Mouse (Mus musculus): ENCODE measurements around the gene Zmynd11. TPM values are rescaled to one million over a fixed set of nuclear protein-coding genes. Genes with fewer than 3 reads are reported as not detected.

Zmynd11 gene
- polyA plus RNA-seq, 1 experiment from 2014 or later = 78.1 TPM

- Histone ChIP-seq H3K4me1 (ENCODE audit: insufficient read depth, low read depth, low read length) (no peaks in the 10 kb centered on the region), H3K9me3 (ENCODE audit: low read length) (no peaks in the 10 kb centered on the region), H3K9ac (replicated peaks; ENCODE audit: low read depth) (no peak overlapping the region), H3K4me3 (ENCODE audit: low read depth, low read length) (no peak overlapping the region), H3K36me3 (ENCODE audit: insufficient read depth, low read length) (no peaks in the 10 kb centered on the region; the same call in 1 of the 2 replicates), H3K4me2 (replicated peaks; ENCODE audit: low read depth, low read length) (no peak overlapping the region), H3K27ac (ENCODE audit: low read length) (no peak overlapping the region), H3K27me3 (replicated peaks; ENCODE audit: insufficient read depth, low read length) (no peaks in the 10 kb centered on the region)
- no peak for TF ChIP-seq EP300 (IDR thresholded peaks at IDR 0.05)
- no peak for TF ChIP-seq CTCF (IDR thresholded peaks at IDR 0.05)
- 79% methylated on average over 3 of the region's 3 CpGs for whole genome bisulfite sequencing
- ATAC-seq (no peak), DNase-seq (ENCODE audit: low spot score) (no peak)
Observed at GRCm38 (mm10) chr13:9653018-9653417, 112.1 kb downstream of the Zmynd11 start.

DNA sequence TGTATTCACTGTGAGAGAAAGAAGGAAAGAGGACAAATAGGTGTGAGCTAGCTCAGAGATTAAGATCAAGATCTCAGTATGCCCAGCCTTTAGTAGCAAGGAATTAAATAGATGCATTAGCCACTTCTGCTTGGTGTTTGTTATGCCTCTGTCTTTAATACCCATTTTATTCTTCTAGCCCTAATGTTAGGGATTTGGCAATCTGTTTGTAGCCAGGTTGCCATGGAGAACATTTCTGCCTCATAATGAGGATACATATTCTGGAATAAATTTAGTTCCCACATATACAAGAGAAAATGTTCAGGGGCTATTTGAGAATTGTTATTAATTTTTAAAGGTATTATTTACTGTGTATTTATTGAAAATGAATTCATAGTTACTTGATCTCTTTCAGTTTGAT is 114.5 kb downstream of the Zmynd11 start:
- no peaks in the 10 kb centered on the region for H3K9me3 ChIP-seq (ENCODE audit: low read length)
- ATAC-seq (no peak), DNase-seq (ENCODE audit: low spot score) (no peak)
- no peaks in the 10 kb centered on the region for H3K4me1 ChIP-seq (ENCODE audit: insufficient read depth, low read depth, low read length)
- no peak overlapping the region for H3K4me2 ChIP-seq (replicated peaks; ENCODE audit: low read depth, low read length)
- no peak overlapping the region for H3K4me3 ChIP-seq (ENCODE audit: low read depth, low read length)
- no peak overlapping the region for H3K27ac ChIP-seq (ENCODE audit: low read length)
- no peaks in the 10 kb centered on the region for H3K36me3 ChIP-seq (ENCODE audit: insufficient read depth, low read length)
- no peak overlapping the region for H3K9ac ChIP-seq (replicated peaks; ENCODE audit: low read depth)
- TF ChIP-seq EP300 (IDR thresholded peaks at IDR 0.05) = no peak
- TF ChIP-seq CTCF (IDR thresholded peaks at IDR 0.05) = no peak
- H3K27me3 ChIP-seq (replicated peaks; ENCODE audit: insufficient read depth, low read length) = no peaks in the 10 kb centered on the region

DNA sequence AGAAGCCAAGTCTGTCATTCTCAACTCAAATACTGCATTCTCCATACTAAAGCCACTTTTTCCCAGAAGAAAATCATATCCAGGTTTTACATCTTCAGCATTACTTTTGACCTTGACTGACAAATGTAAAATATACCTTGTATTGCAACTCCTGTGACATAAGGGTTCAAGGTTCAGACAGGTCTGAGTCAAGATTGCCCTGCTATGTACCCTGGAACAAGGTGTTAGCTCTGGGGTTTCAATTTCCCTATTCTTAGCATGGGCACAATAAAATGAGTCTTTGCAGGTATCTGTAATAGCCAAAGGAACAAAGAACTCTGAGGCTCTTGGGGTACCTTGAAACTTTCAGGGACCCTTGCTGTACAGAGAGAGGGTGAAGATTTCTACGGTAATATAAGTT is 115.2 kb downstream of the Zmynd11 start:
- ATAC-seq (no peak), DNase-seq (ENCODE audit: low spot score) (no peak)
- WGBS = 90% methylated on average over 1 of the region's 1 CpGs
- Histone ChIP-seq H3K4me1 (ENCODE audit: insufficient read depth, low read depth, low read length) (no peaks in the 10 kb centered on the region), H3K9ac (replicated peaks; ENCODE audit: low read depth) (no peak overlapping the region), H3K4me2 (replicated peaks; ENCODE audit: low read depth, low read length) (no peak overlapping the region), H3K27ac (ENCODE audit: low read length) (no peak overlapping the region), H3K9me3 (ENCODE audit: low read length) (no peaks in the 10 kb centered on the region), H3K36me3 (ENCODE audit: insufficient read depth, low read length) (no peaks in the 10 kb centered on the region), H3K27me3 (replicated peaks; ENCODE audit: insufficient read depth, low read length) (no peaks in the 10 kb centered on the region), H3K4me3 (ENCODE audit: low read depth, low read length) (no peak overlapping the region)
- TF ChIP-seq EP300 (IDR thresholded peaks at IDR 0.05) (no peak), CTCF (IDR thresholded peaks at IDR 0.05) (no peak)

DNA sequence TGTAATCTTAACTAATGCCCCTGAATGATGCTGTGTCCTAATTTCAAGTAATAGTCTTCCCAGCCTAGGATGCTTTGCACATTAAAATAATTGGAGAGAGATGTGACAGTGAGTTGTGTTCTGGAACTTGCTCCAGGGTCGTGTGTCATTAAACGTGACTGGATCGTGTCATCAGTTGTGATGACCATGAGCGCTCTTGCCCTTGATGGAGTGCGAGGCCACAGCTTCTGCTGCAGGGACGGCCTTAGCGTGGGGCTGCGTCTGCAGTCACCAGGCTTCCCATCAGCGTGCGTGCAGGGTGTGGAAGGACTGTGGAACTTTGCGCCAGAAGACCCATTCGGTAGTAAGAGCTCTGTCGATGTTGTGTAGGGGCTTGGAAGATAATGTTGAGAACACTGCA is 116.4 kb downstream of the Zmynd11 start:
- DNase-seq (ENCODE audit: low spot score) (no peak), ATAC-seq (no peak)
- Histone ChIP-seq H3K9me3 (ENCODE audit: low read length) (no peaks in the 10 kb centered on the region), H3K27ac (ENCODE audit: low read length) (no peak overlapping the region), H3K4me2 (replicated peaks; ENCODE audit: low read depth, low read length) (no peak overlapping the region), H3K9ac (replicated peaks; ENCODE audit: low read depth) (no peak overlapping the region), H3K4me1 (ENCODE audit: insufficient read depth, low read depth, low read length) (no peaks in the 10 kb centered on the region), H3K27me3 (replicated peaks; ENCODE audit: insufficient read depth, low read length) (no peaks in the 10 kb centered on the region), H3K36me3 (ENCODE audit: insufficient read depth, low read length) (no peaks in the 10 kb centered on the region), H3K4me3 (ENCODE audit: low read depth, low read length) (no peak overlapping the region)
- no peak for TF ChIP-seq CTCF (IDR thresholded peaks at IDR 0.05)
- TF ChIP-seq EP300 (IDR thresholded peaks at IDR 0.05) = no peak
- 91% methylated on average over 13 of the region's 13 CpGs for WGBS

- TF ChIP-seq CTCF (IDR thresholded peaks at IDR 0.05) = no peak
- TF ChIP-seq EP300 (IDR thresholded peaks at IDR 0.05) = no peak
- Histone ChIP-seq H3K4me3 (ENCODE audit: low read depth, low read length) (no peak overlapping the region), H3K36me3 (ENCODE audit: insufficient read depth, low read length) (no peaks in the 10 kb centered on the region), H3K4me1 (ENCODE audit: insufficient read depth, low read depth, low read length) (no peaks in the 10 kb centered on the region), H3K27ac (ENCODE audit: low read length) (no peak overlapping the region), H3K9me3 (ENCODE audit: low read length) (no peaks in the 10 kb centered on the region), H3K4me2 (replicated peaks; ENCODE audit: low read depth, low read length) (no peak overlapping the region), H3K9ac (replicated peaks; ENCODE audit: low read depth) (no peak overlapping the region), H3K27me3 (replicated peaks; ENCODE audit: insufficient read depth, low read length) (no peaks in the 10 kb centered on the region)
- WGBS = 32% methylated on average over 3 of the region's 3 CpGs
- no peak for ATAC-seq
- no peak for DNase-seq (ENCODE audit: low spot score)
Observed at GRCm38 (mm10) chr13:9637949-9638348, 127.2 kb downstream of the Zmynd11 start.

DNA sequence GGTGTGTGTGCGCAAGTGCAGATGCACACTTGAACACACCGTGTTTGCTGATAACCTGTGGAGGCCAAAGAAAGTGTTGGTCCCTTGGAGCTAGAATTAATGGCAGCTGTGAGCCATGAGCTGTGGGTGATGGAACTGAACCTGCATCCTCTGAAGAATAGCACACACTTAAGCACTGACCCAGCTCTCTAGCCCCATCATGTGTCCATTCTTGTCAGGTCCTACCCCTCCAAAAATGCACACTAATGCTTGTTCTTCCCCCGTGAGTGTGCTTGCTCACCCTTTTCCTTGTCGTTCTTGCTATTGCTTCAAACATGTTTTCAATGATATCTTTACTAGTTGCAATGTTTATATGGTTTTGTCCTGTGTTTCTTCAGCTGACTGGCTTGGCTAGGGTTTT is 128.6 kb downstream of the Zmynd11 start:
- Histone ChIP-seq H3K4me2 (replicated peaks; ENCODE audit: low read depth, low read length) (no peak overlapping the region), H3K36me3 (ENCODE audit: insufficient read depth, low read length) (no peaks in the 10 kb centered on the region), H3K27me3 (replicated peaks; ENCODE audit: insufficient read depth, low read length) (no peaks in the 10 kb centered on the region), H3K27ac (ENCODE audit: low read length) (no peak overlapping the region), H3K4me1 (ENCODE audit: insufficient read depth, low read depth, low read length) (no peaks in the 10 kb centered on the region), H3K4me3 (ENCODE audit: low read depth, low read length) (no peak overlapping the region), H3K9ac (replicated peaks; ENCODE audit: low read depth) (no peak overlapping the region), H3K9me3 (ENCODE audit: low read length) (no peaks in the 10 kb centered on the region)
- peak; percentile 42 for DNase-seq (ENCODE audit: low spot score)
- WGBS = 56% methylated on average over 4 of the region's 4 CpGs
- TF ChIP-seq CTCF (IDR thresholded peaks at IDR 0.05) = peak; percentile 68
- no peak for TF ChIP-seq EP300 (IDR thresholded peaks at IDR 0.05)
- ATAC-seq = peak; percentile 44; the same call in 1 of the 2 replicates

DNA sequence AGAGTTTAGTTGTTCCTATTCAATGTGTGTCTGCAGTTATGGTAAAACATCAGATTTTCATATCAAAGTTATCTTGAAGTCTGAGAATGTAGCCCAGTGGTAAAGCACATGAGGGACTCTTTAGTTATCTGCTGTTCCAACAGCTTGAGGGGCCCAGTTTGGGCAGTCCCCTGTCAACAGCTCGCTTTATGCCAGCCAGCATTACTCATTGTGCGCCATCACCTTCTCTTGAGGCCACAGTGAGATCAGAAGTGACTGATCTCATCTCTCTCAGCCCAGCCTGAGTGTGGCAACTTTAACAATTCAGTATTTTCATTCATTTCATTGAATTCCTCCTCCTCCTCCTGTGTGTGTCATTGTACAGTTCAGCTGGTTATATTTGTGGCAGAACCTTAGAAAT is 129.2 kb downstream of the Zmynd11 start:
- no peaks in the 10 kb centered on the region for H3K9me3 ChIP-seq (ENCODE audit: low read length)
- TF ChIP-seq CTCF (IDR thresholded peaks at IDR 0.05) (no peak), EP300 (IDR thresholded peaks at IDR 0.05) (no peak)
- no peaks in the 10 kb centered on the region for H3K4me1 ChIP-seq (ENCODE audit: insufficient read depth, low read depth, low read length)
- H3K4me2 ChIP-seq (replicated peaks; ENCODE audit: low read depth, low read length) = no peak overlapping the region
- no peaks in the 10 kb centered on the region for H3K36me3 ChIP-seq (ENCODE audit: insufficient read depth, low read length)
- H3K9ac ChIP-seq (replicated peaks; ENCODE audit: low read depth) = no peak overlapping the region
- H3K27ac ChIP-seq (ENCODE audit: low read length) = no peak overlapping the region
- H3K4me3 ChIP-seq (ENCODE audit: low read depth, low read length) = no peak overlapping the region
- ATAC-seq (no peak), DNase-seq (ENCODE audit: low spot score) (no peak)
- no peaks in the 10 kb centered on the region for H3K27me3 ChIP-seq (replicated peaks; ENCODE audit: insufficient read depth, low read length)
- WGBS = 95% methylated on average over 2 of the region's 2 CpGs
